Comparison of ENCODE assay signal across 26 mouse cellular contexts in the genomic region with DNA sequence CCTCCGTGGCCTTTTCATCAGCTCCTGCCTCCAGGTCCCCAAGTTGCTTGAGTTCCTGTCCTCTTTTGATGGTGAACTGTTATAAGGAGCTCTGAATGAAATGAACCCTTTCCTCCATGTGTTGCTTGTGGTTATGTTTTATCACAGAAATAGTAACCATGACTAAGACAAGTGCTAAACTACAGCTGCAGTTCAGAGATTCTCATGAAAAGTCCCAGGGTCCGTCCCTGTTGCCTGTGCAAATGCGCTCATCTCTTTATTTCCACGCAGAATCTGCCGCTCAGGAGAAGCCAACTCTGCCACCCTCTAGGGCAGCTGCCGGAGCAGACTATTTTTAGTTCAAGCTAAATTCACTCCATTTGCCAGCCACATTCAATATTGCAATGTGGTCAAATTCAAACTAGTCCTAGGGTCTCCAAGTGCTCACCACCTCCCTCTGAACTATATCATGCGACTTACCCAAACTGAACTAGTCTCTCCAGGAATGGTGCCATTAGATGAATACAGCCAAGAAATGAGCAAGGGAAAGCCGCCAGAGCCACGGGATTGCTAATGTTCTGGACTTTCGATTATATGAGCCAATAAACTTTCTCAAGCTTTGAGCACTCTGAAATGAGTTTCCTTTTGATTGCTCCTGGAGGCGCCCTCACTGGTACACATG. TPM values are rescaled to one million over a fixed set of nuclear protein-coding genes. Genes with fewer than 3 reads are reported as not detected.
DNase-seq lines count a peak whose midpoint lies in the region; TF ChIP-seq lines count a peak whose summit lies in the region.
"Had no signal": no experiment of that assay in that cellular context is flagged by ENCODE, and none has a peak within 500 bp of the region (broad histone marks: within the 10 kb centered on the region; RNA-seq: fewer than 3 reads in every experiment).

No protein-coding gene starts in this region.

- intact Hi-C loops in gastrocnemius, adult 2 months (cut with DNase I), result no loop called here

- no peak for TF ChIP-seq CTCF in gastrocnemius, adult 2 months (IDR thresholded peaks at IDR 0.05)

- peak; percentile 10 for DNase-seq in adrenal gland, adult 2 months
- DNase-seq in adrenal gland, postnatal 4 days (ENCODE audit: low spot score in 2 of 2), result no peak
- peak; percentile 25 for DNase-seq in gastrocnemius, adult 2 months
- no peak for DNase-seq in gastrocnemius, adult 8-10 months (ENCODE audit: low spot score in 2 of 2)
- DNase-seq in lung, postnatal 36 days, result peak; percentile 2
- no peak for DNase-seq in lung, adult 18-20 months
- DNase-seq in B cell, adult 2 months, result no peak
- DNase-seq: cerebellum, adult 18-20 months; cerebellum, adult 9-11 months; cerebellum, postnatal 36 days; heart, postnatal 10 days; heart, postnatal 4 days had no signal

- H3K27ac ChIP-seq in gastrocnemius, adult 2 months, result no peak overlapping the region
- H3K27ac ChIP-seq: embryonic facial prominence, embryonic 13.5 days; forebrain, embryonic 12.5 days; heart, embryonic 10.5 days; hindbrain, embryonic 12.5 days had no signal

- H3K4me3 ChIP-seq in gastrocnemius, adult 2 months, result peak overlapping the region; percentile 35
- H3K4me3 ChIP-seq: embryonic facial prominence, embryonic 13.5 days; forebrain, embryonic 12.5 days; heart, embryonic 10.5 days; hindbrain, embryonic 12.5 days had no signal

RNA-seq across cellular contexts. Expression of a gene that starts 7.2 kb away (rescaled TPM):
- not detected for total RNA-seq in adrenal gland, adult 2 months (2021)
- not detected in 2 replicates for polyA plus RNA-seq in adrenal gland, adult 2 months (2012; rRNA removed)
- total RNA-seq in adrenal gland, postnatal 4 days (2021), result not detected
- total RNA-seq in gastrocnemius, adult 2 months (2021), result not detected
- not detected for total RNA-seq in gastrocnemius, adult 8-10 months (2022)
- total RNA-seq: adrenal gland, adult 18-20 months; gastrocnemius, postnatal 36 days; heart, adult 18-20 months; heart, postnatal 10 days; heart, postnatal 4 days had no signal
- polyA plus RNA-seq: activated CD4-positive, CD25-positive, alpha-beta regulatory T cell, adult 4 months; C2C12; embryonic facial prominence, embryonic 13.5 days; forebrain, embryonic 12.5 days; forebrain, embryonic 16.5 days; heart, embryonic 10.5 days; heart, embryonic 14.5 days; hindbrain, embryonic 12.5 days; inflammation-experienced regulatory T-cells, adult 6 months; intestine, postnatal 0 days; Patski had no signal

Comparison
In these comparisons a context has a peak if more than half of its experiments do, and no peak if none do; other contexts are left out.
1. DNase-seq: peak in adrenal gland, adult 2 months (single experiment), gastrocnemius, adult 2 months (single experiment) and lung, postnatal 36 days (single experiment); none in adrenal gland, postnatal 4 days (0 of 2), gastrocnemius, adult 8-10 months (0 of 2), lung, adult 18-20 months (0 of 2) and B cell, adult 2 months (0 of 2).